Comparison of ENCODE assay signal across 13 mouse cellular contexts in genomic region chr9:68820478-68820877, GRCm38 (mm10).
DNase-seq lines count a peak whose midpoint lies in the region; ATAC-seq lines count a peak whose summit lies in the region.
"Had no signal": no experiment of that assay in that cellular context is flagged by ENCODE, and none has a peak within 500 bp of the region (broad histone marks: within the 10 kb centered on the region; RNA-seq: fewer than 3 reads in every experiment).

No protein-coding gene starts in this region.

- ATAC-seq in kidney, embryonic 16.5 days (ENCODE audit: low FRiP score, low TSS enrichment), result no peak
- ATAC-seq: forebrain, embryonic 13.5 days had no signal

- H3K27ac ChIP-seq in kidney, embryonic 16.5 days (ENCODE audit: low read length), result no peak overlapping the region
- H3K27ac ChIP-seq in limb, embryonic 10.5 days, result no peak overlapping the region
- H3K27ac ChIP-seq: forebrain, embryonic 13.5 days; layer of hippocampus, adult 2 months; limb, embryonic 15.5 days; neural tube, embryonic 12.5 days had no signal

- DNase-seq in kidney, adult 9 months, result peak; percentile 15
- DNase-seq in brain, adult 2 months (ENCODE audit: low read depth, low spot score), result peak; percentile 97
- DNase-seq in cerebellum, adult 11-12 months, result peak; percentile 96
- DNase-seq in heart, postnatal 25 days (ENCODE audit: low spot score), result peak; percentile 25
- DNase-seq in adrenal gland, postnatal 10 days, result no peak
- DNase-seq in limb, embryonic 10.5 days (ENCODE audit: low spot score), result no peak
- DNase-seq: thymus, postnatal 14 days had no signal

- H3K36me3 ChIP-seq in kidney, embryonic 16.5 days (ENCODE audit: insufficient read depth, low read length), result no peaks in the 10 kb centered on the region
- H3K36me3 ChIP-seq in limb, embryonic 10.5 days, result no peaks in the 10 kb centered on the region
- H3K36me3 ChIP-seq: limb, embryonic 15.5 days; neural tube, embryonic 12.5 days had no signal

- intact Hi-C loops in heart, postnatal 25 days (cut with DNase I), result no loop called here

- H3K4me3 ChIP-seq in kidney, embryonic 16.5 days (ENCODE audit: low read length), result no peak overlapping the region
- H3K4me3 ChIP-seq in limb, embryonic 10.5 days, result no peak overlapping the region
- H3K4me3 ChIP-seq: forebrain, embryonic 13.5 days; layer of hippocampus, adult 2 months; limb, embryonic 15.5 days; megakaryocyte, embryonic 14.5 days; neural tube, embryonic 12.5 days had no signal

- peaks cover 22% of the 10 kb centered on the region for H3K4me1 ChIP-seq in kidney, embryonic 16.5 days (ENCODE audit: insufficient read depth, low read length)
- peaks cover 19% of the 10 kb centered on the region for H3K4me1 ChIP-seq in limb, embryonic 10.5 days
- H3K4me1 ChIP-seq: megakaryocyte, embryonic 14.5 days; neural tube, embryonic 12.5 days had no signal

- no peaks in the 10 kb centered on the region for H3K27me3 ChIP-seq in kidney, embryonic 16.5 days (ENCODE audit: insufficient read depth, low read length)
- peaks cover 9% of the 10 kb centered on the region; the same call in 1 of the 2 replicates for H3K27me3 ChIP-seq in limb, embryonic 10.5 days (ENCODE audit: low read depth, poor library complexity, severe bottlenecking)
- H3K27me3 ChIP-seq: forebrain, embryonic 13.5 days; limb, embryonic 15.5 days; megakaryocyte, embryonic 14.5 days; neural tube, embryonic 12.5 days had no signal

- H3K9me3 ChIP-seq in kidney, embryonic 16.5 days (ENCODE audit: low read length), result no peaks in the 10 kb centered on the region
- H3K9me3 ChIP-seq in limb, embryonic 10.5 days (replicated peaks), result no peaks in the 10 kb centered on the region
- H3K9me3 ChIP-seq: forebrain, embryonic 13.5 days; limb, embryonic 15.5 days; megakaryocyte, embryonic 14.5 days; neural tube, embryonic 12.5 days had no signal

- no peak overlapping the region for H3K9ac ChIP-seq in kidney, embryonic 16.5 days (replicated peaks; ENCODE audit: low read length)
- H3K9ac ChIP-seq: forebrain, embryonic 13.5 days; limb, embryonic 15.5 days; neural tube, embryonic 12.5 days had no signal

- H3K4me2 ChIP-seq in kidney, embryonic 16.5 days (replicated peaks; ENCODE audit: low read depth, low read length), result no peak overlapping the region
- H3K4me2 ChIP-seq: forebrain, embryonic 13.5 days; limb, embryonic 15.5 days; neural tube, embryonic 12.5 days had no signal

Comparison
In these comparisons a context has a peak if more than half of its experiments do, and no peak if none do; other contexts are left out.
1. DNase-seq: peak in kidney, adult 9 months (single experiment), brain, adult 2 months (single experiment), cerebellum, adult 11-12 months (single experiment) and heart, postnatal 25 days (single experiment); none in adrenal gland, postnatal 10 days (single experiment) and limb, embryonic 10.5 days (single experiment).